Mouse (Mus musculus) heart, embryonic 14.5 days (tissue): ENCODE measurements around the gene Gm10188. TPM values are rescaled to one million over a fixed set of nuclear protein-coding genes. Genes with fewer than 3 reads are reported as not detected.
A peak's percentile ranks its signal among the peaks of the same experiment; 100 is the strongest.

ENCODE experiments used
- ATAC-seq: fragments of 200-750 bp; cut with Nextera tagmentation; 2 replicates; pipeline ENCODE4 v1.8.0; 2017; ENCODE audit warnings: low read depth, moderate TSS enrichment; ENCODE audit not compliant: insufficient number of reproducible peaks, insufficient read depth, low FRiP score
- H3K27ac ChIP-seq, 2 experiments: fragments of 200-500 bp in 1 of 2; fragments of 300-500 bp in 1 of 2; sonication (generic) in 1 of 2; replicated peaks in 1 of 2; 2 replicates each; pipeline ENCODE4 v1.5.1; 2012 to 2014; ENCODE audit warnings: low read depth in 2 of 2, low read length in 2 of 2, control low read depth in 1 of 2, mild to moderate bottlenecking in 1 of 2, mixed read lengths in 1 of 2; ENCODE audit not compliant: control insufficient read depth in 1 of 2, insufficient read depth in 1 of 2
- H3K27me3 ChIP-seq: fragments of 300-500 bp; sonication (generic); 2 replicates; pipeline ENCODE4 v1.6.1; 2014; ENCODE audit warnings: mild to moderate bottlenecking, low read length, control low read depth; ENCODE audit not compliant: control insufficient read depth, insufficient read depth
- H3K36me3 ChIP-seq: fragments of 300-500 bp; sonication (generic); 2 replicates; pipeline ENCODE4 v1.6.1; 2014; ENCODE audit warnings: mild to moderate bottlenecking, control low read depth, low read length, mixed read lengths; ENCODE audit not compliant: control insufficient read depth, insufficient read depth
- H3K4me1 ChIP-seq, 2 experiments: fragments of 200-500 bp in 1 of 2; fragments of 300-500 bp in 1 of 2; sonication (generic) in 1 of 2; 2 replicates each; pipeline ENCODE4 v1.6.1; 2012 to 2014; ENCODE audit warnings: low read length in 2 of 2, control low read depth in 1 of 2, mixed read lengths in 1 of 2; ENCODE audit not compliant: control insufficient read depth in 2 of 2, insufficient read depth in 2 of 2
- H3K4me2 ChIP-seq: fragments of 300-500 bp; sonication (generic); 2 replicates; pipeline ENCODE4 v1.6.1; 2014; ENCODE audit warnings: mild to moderate bottlenecking, low read length
- H3K4me3 ChIP-seq, 2 experiments: fragments of 200-500 bp in 1 of 2; fragments of 300-500 bp in 1 of 2; sonication (generic) in 1 of 2; 2 replicates each; pipeline ENCODE4 v1.5.1; 2012 to 2014; ENCODE audit warnings: low read length in 2 of 2, mild to moderate bottlenecking in 2 of 2, control low read depth in 1 of 2, low read depth in 1 of 2, moderate library complexity in 1 of 2; ENCODE audit not compliant: control insufficient read depth in 1 of 2, insufficient read depth in 1 of 2
- H3K9ac ChIP-seq: fragments of 300-500 bp; sonication (generic); 2 replicates; pipeline ENCODE4 v1.6.1; 2014; ENCODE audit warnings: mild to moderate bottlenecking, low read length
- H3K9me3 ChIP-seq: fragments of 300-500 bp; sonication (generic); 2 replicates; pipeline ENCODE4 v1.6.1; 2016; ENCODE audit warnings: low read length, control low read depth; ENCODE audit not compliant: control insufficient read depth
- WGBS: fragments of 180-500 bp; shearing (Covaris S2); extraction: QIAGEN DNeasy Blood & Tissue Kit; methylation state at CpG from one replicate; pipeline ENCODE4 v1.1.7; 2014; 5-methylcytosine and 5-hydroxymethylcytosine counted together
- polyA plus RNA-seq: library from polyadenylated mRNA; unstranded; fragments of >200 nt; fragmentation: Nextera tagmentation; extraction: Ambion mirVana; gene quantifications from 2 replicates; pipeline ENCODE4 v1.2.1, GENCODE M21; 2014

Gm10188 gene
- polyA plus RNA-seq = not detected in 2 replicates

GRCm38 (mm10) chr1:132229667-132230066 lies at the start of gene Gm10188:
Gene Gm10188 (minus strand): TSS chr1:132229767.
- no peaks in the 10 kb centered on the region for H3K4me1 ChIP-seq
- H3K4me3 ChIP-seq = no peak within 1 kb of the TSS
- H3K9ac ChIP-seq = no peak within 1 kb of the TSS
- H3K9me3 ChIP-seq = no peaks in the 10 kb centered on the region
- 82% methylated on average over 3 of the region's 3 CpGs for WGBS
- H3K27me3 ChIP-seq = peaks cover 16% of the 10 kb centered on the region; the same call in 1 of the 2 replicates
- H3K4me2 ChIP-seq = no peak within 1 kb of the TSS
- no peak within 1 kb of the TSS for H3K27ac ChIP-seq
- no peak for ATAC-seq
- H3K36me3 ChIP-seq = no peaks in the 10 kb centered on the region

GRCm38 (mm10) chr1:132277124-132277523 lies 47.6 kb upstream of the Gm10188 start:
- no peak for ATAC-seq
- no peak overlapping the region for H3K9ac ChIP-seq
- no peaks in the 10 kb centered on the region for H3K4me1 ChIP-seq
- no peaks in the 10 kb centered on the region for H3K27me3 ChIP-seq
- H3K9me3 ChIP-seq = no peaks in the 10 kb centered on the region
- no peak overlapping the region for H3K4me2 ChIP-seq
- WGBS = 44% methylated on average over 6 of the region's 6 CpGs
- H3K27ac ChIP-seq = no peak overlapping the region
- no peaks in the 10 kb centered on the region for H3K36me3 ChIP-seq
- H3K4me3 ChIP-seq = no peak overlapping the region

GRCm38 (mm10) chr1:132276694-132277093 lies 47.1 kb upstream of the Gm10188 start:
- Histone ChIP-seq H3K9me3 (no peaks in the 10 kb centered on the region), H3K36me3 (no peaks in the 10 kb centered on the region), H3K27me3 (no peaks in the 10 kb centered on the region), H3K4me2 (no peak overlapping the region), H3K27ac (no peak overlapping the region), H3K4me3 (no peak overlapping the region), H3K9ac (no peak overlapping the region), H3K4me1 (no peaks in the 10 kb centered on the region)
- ATAC-seq = no peak
- WGBS = 62% methylated on average over 3 of the region's 3 CpGs

GRCm38 (mm10) chr1:132271237-132271636 lies 41.7 kb upstream of the Gm10188 start:
- 67% methylated on average over 3 of the region's 3 CpGs for WGBS
- Histone ChIP-seq H3K27me3 (no peaks in the 10 kb centered on the region), H3K9ac (no peak overlapping the region), H3K4me3 (no peak overlapping the region), H3K9me3 (no peaks in the 10 kb centered on the region), H3K36me3 (no peaks in the 10 kb centered on the region), H3K4me2 (no peak overlapping the region), H3K4me1 (peaks cover 6% of the 10 kb centered on the region in 2 experiments; a peak in 2 of 4 replicates), H3K27ac (no peak overlapping the region)
- ATAC-seq = no peak

- Histone ChIP-seq H3K4me3 (no peak overlapping the region), H3K27me3 (no peaks in the 10 kb centered on the region), H3K9me3 (no peaks in the 10 kb centered on the region), H3K4me2 (no peak overlapping the region), H3K4me1 (peaks cover 6% of the 10 kb centered on the region in 2 experiments; a peak in 2 of 4 replicates), H3K27ac (no peak overlapping the region), H3K9ac (no peak overlapping the region), H3K36me3 (no peaks in the 10 kb centered on the region)
- 61% methylated on average over 7 of the region's 7 CpGs for WGBS
- no peak for ATAC-seq
Measured at GRCm38 (mm10) chr1:132268418-132269060, 39.0 kb upstream of the Gm10188 start.

GRCm38 (mm10) chr1:132267959-132268358 lies 38.4 kb upstream of the Gm10188 start:
- WGBS = 74% methylated on average over 2 of the region's 2 CpGs
- Histone ChIP-seq H3K4me2 (no peak overlapping the region), H3K9me3 (no peaks in the 10 kb centered on the region), H3K9ac (no peak overlapping the region), H3K4me3 (no peak overlapping the region), H3K36me3 (no peaks in the 10 kb centered on the region), H3K27me3 (no peaks in the 10 kb centered on the region), H3K4me1 (peaks cover 6% of the 10 kb centered on the region in 2 experiments; a peak in 2 of 4 replicates), H3K27ac (no peak overlapping the region)
- no peak for ATAC-seq

- H3K27ac ChIP-seq = no peak overlapping the region
- H3K9me3 ChIP-seq = no peaks in the 10 kb centered on the region
- H3K9ac ChIP-seq = no peak overlapping the region
- no peaks in the 10 kb centered on the region for H3K36me3 ChIP-seq
- 33% methylated on average over 8 of the region's 8 CpGs for WGBS
- H3K4me1 ChIP-seq = peaks cover 6% of the 10 kb centered on the region in 2 experiments; a peak in 2 of 4 replicates
- H3K4me3 ChIP-seq = no peak overlapping the region
- no peaks in the 10 kb centered on the region for H3K27me3 ChIP-seq
- peak overlapping the region; percentile 28; the same call in 1 of the 2 replicates for H3K4me2 ChIP-seq
- ATAC-seq = no peak
Measured at GRCm38 (mm10) chr1:132266791-132267557, 37.4 kb upstream of the Gm10188 start.
